9 mouse cellular contexts compared by ENCODE assay signal in genomic region chr4:63316076-63316746, GRCm38 (mm10). TPM values are rescaled to one million over a fixed set of nuclear protein-coding genes. Genes with fewer than 3 reads are reported as not detected.
DNase-seq lines count a peak whose midpoint lies in the region; ATAC-seq lines count a peak whose summit lies in the region.
"Had no signal": no experiment of that assay in that cellular context is flagged by ENCODE, and none has a peak within 500 bp of the region (broad histone marks: within the 10 kb centered on the region; RNA-seq: fewer than 3 reads in every experiment).

No protein-coding gene starts in this region.

- H3K4me2 ChIP-seq in kidney, embryonic 16.5 days (replicated peaks; ENCODE audit: low read depth, low read length): no peak overlapping the region
- H3K4me2 ChIP-seq in liver, embryonic 12.5 days: no peak overlapping the region

- no peak overlapping the region for H3K9ac ChIP-seq in kidney, embryonic 16.5 days (replicated peaks; ENCODE audit: low read length)
- no peak overlapping the region for H3K9ac ChIP-seq in liver, embryonic 12.5 days

- H3K9me3 ChIP-seq in kidney, embryonic 16.5 days (ENCODE audit: low read length): no peaks in the 10 kb centered on the region
- H3K9me3 ChIP-seq in liver, embryonic 12.5 days (replicated peaks): no peaks in the 10 kb centered on the region

- H3K4me3 ChIP-seq in kidney, embryonic 16.5 days (ENCODE audit: low read length): no peak overlapping the region
- H3K4me3 ChIP-seq in liver, embryonic 12.5 days: no peak overlapping the region

- ATAC-seq in kidney, embryonic 16.5 days (ENCODE audit: low FRiP score, low TSS enrichment): 0 out of 2 replicates have a peak, but pooled peaks have one; percentile 25
- ATAC-seq in liver, embryonic 12.5 days: no peak
- no peak for ATAC-seq in megakaryocyte progenitor cell, adult 5-6 weeks (replicated peaks; ENCODE audit: poor library complexity)
- no peak for ATAC-seq in erythroid progenitor cell, adult 5-6 weeks (replicated peaks; ENCODE audit: low FRiP score, poor library complexity, severe bottlenecking)

- peaks cover 7% of the 10 kb centered on the region for H3K36me3 ChIP-seq in kidney, embryonic 16.5 days (ENCODE audit: insufficient read depth, low read length)
- peaks cover 7% of the 10 kb centered on the region; the same call in 1 of the 2 replicates for H3K36me3 ChIP-seq in liver, embryonic 12.5 days

- DNase-seq in left cerebral cortex, adult 18-20 months (ENCODE audit: low spot score in 2 of 2): peak; percentile 27
- DNase-seq in left cerebral cortex, adult 11 months (ENCODE audit: low spot score): no peak
- DNase-seq in R1 (ENCODE audit: low read depth, low spot score): peak; percentile 3
- peak; percentile 29 to 42 for DNase-seq in gastrocnemius, adult 8-10 months (ENCODE audit: low spot score in 2 of 2)

- WGBS in kidney, embryonic 16.5 days: 59% methylated on average over 9 of the region's 9 CpGs
- WGBS in liver, embryonic 12.5 days (ENCODE audit: insufficient replicate concordance): 45% methylated on average over 9 of the region's 9 CpGs

- H3K27ac ChIP-seq in kidney, embryonic 16.5 days (ENCODE audit: low read length): no peak overlapping the region
- no peak overlapping the region for H3K27ac ChIP-seq in liver, embryonic 12.5 days

- no peaks in the 10 kb centered on the region for H3K4me1 ChIP-seq in kidney, embryonic 16.5 days (ENCODE audit: insufficient read depth, low read length)
- H3K4me1 ChIP-seq in liver, embryonic 12.5 days: no peaks in the 10 kb centered on the region

- no peaks in the 10 kb centered on the region for H3K27me3 ChIP-seq in kidney, embryonic 16.5 days (ENCODE audit: insufficient read depth, low read length)
- H3K27me3 ChIP-seq in liver, embryonic 12.5 days (replicated peaks): no peaks in the 10 kb centered on the region; the same call in 1 of the 2 replicates

RNA-seq across cellular contexts. Expression of gene Orm1, which starts 28.1 kb away (rescaled TPM):
- not detected for total RNA-seq in left cerebral cortex, adult 18-20 months (2021)
- 1 to 10 TPM in 3 of 4 experiments, not detected in 1; 1.8 to 4.2 (median 2.1) TPM for total RNA-seq in gastrocnemius, adult 8-10 months (2022)
- polyA plus RNA-seq in kidney, embryonic 16.5 days (2015; fragmentation: Nextera tagmentation; extraction: Ambion mirVana): not detected in 2 replicates
- not detected in 2 replicates for polyA plus RNA-seq in liver, embryonic 12.5 days (2016; fragmentation: Nextera tagmentation; extraction: Ambion mirVana)
- total RNA-seq in megakaryocyte progenitor cell, adult 5-6 weeks (2015): 1.5 and 4.2 TPM in 2 replicates
- total RNA-seq in megakaryocyte progenitor cell, adult 5-6 weeks (2017): 4.7 and 6.6 TPM in 2 replicates
- 16.6 and 43.6 TPM in 2 replicates for total RNA-seq in erythroid progenitor cell, adult 5-6 weeks (2015; ENCODE audit: low replicate concordance)
- 5.5 and 23.5 TPM in 2 replicates for total RNA-seq in erythroid progenitor cell, adult 5-6 weeks (2017; ENCODE audit: low replicate concordance)
- polyA plus RNA-seq: heart, embryonic 16.5 days had no signal

RNA-seq across cellular contexts. Expression of gene Orm3, which starts 39.8 kb away (rescaled TPM):
- total RNA-seq in left cerebral cortex, adult 18-20 months (2021): not detected
- not detected for total RNA-seq in gastrocnemius, adult 8-10 months (2022)
- polyA plus RNA-seq in kidney, embryonic 16.5 days (2015; fragmentation: Nextera tagmentation; extraction: Ambion mirVana): not detected in 2 replicates
- not detected in 2 replicates for polyA plus RNA-seq in liver, embryonic 12.5 days (2016; fragmentation: Nextera tagmentation; extraction: Ambion mirVana)
- not detected in 2 replicates for total RNA-seq in megakaryocyte progenitor cell, adult 5-6 weeks (2015)
- not detected in 2 replicates for total RNA-seq in megakaryocyte progenitor cell, adult 5-6 weeks (2017)
- not detected in 2 replicates for total RNA-seq in erythroid progenitor cell, adult 5-6 weeks (2015; ENCODE audit: low replicate concordance)
- not detected in 2 replicates for total RNA-seq in erythroid progenitor cell, adult 5-6 weeks (2017; ENCODE audit: low replicate concordance)
- polyA plus RNA-seq: heart, embryonic 16.5 days had no signal

RNA-seq across cellular contexts. Expression of gene Orm2, which starts 46.0 kb away (rescaled TPM):
- not detected for total RNA-seq in left cerebral cortex, adult 18-20 months (2021)
- 1 to 10 TPM in 1 of 4 experiments, not detected in 3; 1.3 TPM for total RNA-seq in gastrocnemius, adult 8-10 months (2022)
- polyA plus RNA-seq in kidney, embryonic 16.5 days (2015; fragmentation: Nextera tagmentation; extraction: Ambion mirVana): not detected in 2 replicates
- polyA plus RNA-seq in liver, embryonic 12.5 days (2016; fragmentation: Nextera tagmentation; extraction: Ambion mirVana): not detected in 2 replicates
- not detected in 2 replicates for total RNA-seq in megakaryocyte progenitor cell, adult 5-6 weeks (2015)
- not detected in 2 replicates for total RNA-seq in megakaryocyte progenitor cell, adult 5-6 weeks (2017)
- not detected in 2 replicates for total RNA-seq in erythroid progenitor cell, adult 5-6 weeks (2015; ENCODE audit: low replicate concordance)
- not detected in 2 replicates for total RNA-seq in erythroid progenitor cell, adult 5-6 weeks (2017; ENCODE audit: low replicate concordance)
- polyA plus RNA-seq: heart, embryonic 16.5 days had no signal
